Mouse (Mus musculus): ENCODE data around the gene Klf7. TPM values are rescaled to one million over a fixed set of nuclear protein-coding genes. Genes with fewer than 3 reads are reported as not detected.

The Klf7 gene
- total RNA-seq, 2 experiments from 2014 or later: 4.1 to 6.1 TPM

DNA sequence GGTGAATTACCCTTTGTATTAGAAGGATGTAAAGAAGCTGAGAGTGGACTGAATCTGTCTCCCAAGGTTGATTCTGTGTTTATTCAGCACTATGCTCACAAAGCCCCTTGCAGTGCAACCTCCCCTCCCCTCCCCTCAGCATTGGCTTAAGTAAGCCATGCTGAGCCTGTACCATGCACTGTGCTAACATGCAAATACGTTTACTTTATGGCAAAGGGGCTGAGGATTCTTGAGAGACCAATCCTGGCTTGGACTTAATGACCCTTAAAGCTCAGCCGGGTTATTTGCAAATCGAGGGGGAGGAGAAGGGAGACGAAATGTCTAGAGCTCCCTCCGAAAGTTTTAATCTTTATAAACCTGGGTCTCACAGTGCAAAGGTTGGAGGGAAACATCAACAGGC is 16.0 kb downstream of the Klf7 start:
- no peak for ATAC-seq (replicated peaks; ENCODE audit: low FRiP score, poor library complexity, severe bottlenecking)

- ATAC-seq (replicated peaks; ENCODE audit: low FRiP score, poor library complexity, severe bottlenecking): no peak
Measured at GRCm38 (mm10) chr1:64105181-64105646, 16.9 kb downstream of the Klf7 start.

DNA sequence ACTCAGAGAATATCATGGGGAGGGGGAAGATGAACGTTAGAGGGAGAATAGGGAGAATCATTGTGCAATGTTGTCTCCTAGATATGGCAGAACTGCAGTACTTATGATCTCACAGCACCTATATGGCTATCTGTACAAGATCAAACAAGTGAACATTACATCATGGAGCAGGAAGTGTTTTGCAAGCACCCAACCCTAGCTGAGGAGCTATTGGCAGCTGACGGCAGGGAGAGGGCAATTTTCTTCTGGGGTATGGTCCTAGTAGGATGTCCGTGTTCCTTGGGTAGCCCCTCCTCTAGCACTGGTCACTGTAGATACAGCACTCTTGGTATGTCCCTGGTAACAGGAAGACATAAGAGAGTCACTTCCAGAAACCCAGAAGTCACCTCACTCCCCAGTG is 17.4 kb downstream of the Klf7 start:
- ATAC-seq (replicated peaks; ENCODE audit: low FRiP score, poor library complexity, severe bottlenecking): no peak

DNA sequence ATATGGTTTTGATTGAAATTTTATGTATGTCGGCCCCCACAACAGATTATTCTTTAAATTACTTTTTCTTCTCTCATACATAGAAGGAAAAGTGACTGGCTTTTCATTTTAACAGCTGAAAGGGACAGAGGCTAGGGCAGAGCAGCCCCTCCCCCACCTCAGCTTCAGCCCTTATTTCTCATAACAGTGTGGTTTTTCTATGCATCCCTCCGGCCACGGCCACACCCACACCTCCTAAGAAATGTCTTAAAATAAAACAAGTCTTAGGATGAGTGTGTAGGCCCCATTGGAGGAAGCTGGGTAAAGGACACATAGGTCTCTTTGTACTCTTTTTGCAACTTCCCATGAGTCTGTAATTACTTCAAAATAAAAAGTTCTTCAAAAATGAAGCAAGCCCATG is 20.8 kb downstream of the Klf7 start:
- ATAC-seq (replicated peaks; ENCODE audit: low FRiP score, poor library complexity, severe bottlenecking): no peak

DNA sequence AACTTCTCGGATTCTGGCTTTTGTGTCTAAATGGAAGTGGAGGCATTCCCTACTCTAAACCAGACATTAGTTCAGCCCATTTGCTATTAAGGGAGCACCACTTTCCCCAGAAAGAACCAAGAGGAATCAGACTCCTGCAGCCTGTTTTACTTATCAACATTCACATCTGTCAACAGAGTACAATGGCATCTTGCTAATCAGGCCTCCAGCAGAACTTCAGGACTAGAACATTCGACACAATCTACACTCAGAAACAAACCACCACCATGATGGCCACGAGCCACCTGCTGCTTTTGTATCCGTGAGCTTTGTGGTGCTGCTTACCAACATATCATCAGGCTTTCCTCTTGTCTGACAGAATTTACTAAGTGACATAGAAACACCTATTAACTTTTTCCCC is 23.3 kb downstream of the Klf7 start:
- no peak for ATAC-seq (replicated peaks; ENCODE audit: low FRiP score, poor library complexity, severe bottlenecking)

- no peak for ATAC-seq (replicated peaks; ENCODE audit: low FRiP score, poor library complexity, severe bottlenecking)
Measured at GRCm38 (mm10) chr1:64097640-64098287, 24.3 kb downstream of the Klf7 start.

DNA sequence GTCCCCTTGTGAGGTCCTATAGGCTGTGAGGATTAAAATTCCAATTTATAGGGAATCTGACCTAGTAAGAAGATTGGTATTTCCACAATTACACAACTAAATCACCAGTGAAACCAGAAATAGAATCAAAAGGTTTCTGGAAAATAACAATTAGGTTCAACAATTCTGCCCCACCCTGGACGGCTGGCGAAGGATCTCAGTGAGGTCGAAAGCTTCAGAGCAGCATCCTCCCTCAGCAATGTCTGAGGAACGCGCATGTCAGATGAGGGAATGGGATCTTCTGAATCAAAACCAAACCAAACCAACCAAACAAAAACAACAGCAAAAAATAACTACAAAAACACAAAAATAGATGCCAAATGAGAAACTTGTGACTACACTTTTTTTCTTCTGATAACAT is 29.1 kb downstream of the Klf7 start:
- ATAC-seq (replicated peaks; ENCODE audit: low FRiP score, poor library complexity, severe bottlenecking): no peak

- no peak for ATAC-seq (replicated peaks; ENCODE audit: low FRiP score, poor library complexity, severe bottlenecking)
Measured at GRCm38 (mm10) chr1:64091591-64091990, 30.5 kb downstream of the Klf7 start.

GRCm38 (mm10) chr1:64090566-64090965 is 31.5 kb downstream of the Klf7 start:
- no peak for ATAC-seq (replicated peaks; ENCODE audit: low FRiP score, poor library complexity, severe bottlenecking)

GRCm38 (mm10) chr1:64089691-64090090 is 32.4 kb downstream of the Klf7 start:
- no peak for ATAC-seq (replicated peaks; ENCODE audit: low FRiP score, poor library complexity, severe bottlenecking)

DNA sequence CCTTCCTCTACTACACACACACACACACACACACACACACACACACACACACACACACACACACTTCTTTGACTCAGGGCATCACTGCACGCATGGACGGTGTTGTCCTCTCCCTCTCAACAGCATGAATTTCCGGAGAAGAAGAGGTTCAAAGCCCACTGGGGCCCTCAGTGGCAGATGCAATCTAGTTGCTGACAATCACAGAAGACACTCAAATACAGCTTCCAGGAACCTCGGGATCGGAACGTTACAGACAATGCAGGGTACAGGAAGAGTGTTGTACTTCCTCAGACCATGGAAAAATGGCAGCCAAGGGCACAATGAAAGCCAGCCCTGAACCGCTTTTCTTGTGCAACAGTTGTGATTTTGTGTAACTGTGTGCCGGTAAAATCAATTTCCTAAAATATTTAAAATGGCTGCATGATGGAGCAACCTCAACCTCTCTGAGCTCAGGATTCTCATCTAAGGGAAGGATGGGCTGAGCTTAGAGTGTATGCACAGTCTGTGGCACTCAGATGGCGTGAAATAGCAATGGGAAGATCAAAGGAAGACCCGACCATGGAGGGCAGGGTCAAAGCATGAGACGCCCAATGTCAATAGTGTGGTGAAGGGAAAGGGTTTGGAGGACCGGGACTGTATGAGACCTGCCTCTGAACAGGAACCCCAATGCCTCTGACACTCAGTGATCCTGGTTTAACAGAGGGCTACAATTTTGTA is 33.3 kb downstream of the Klf7 start:
- ATAC-seq (replicated peaks; ENCODE audit: low FRiP score, poor library complexity, severe bottlenecking): no peak

DNA sequence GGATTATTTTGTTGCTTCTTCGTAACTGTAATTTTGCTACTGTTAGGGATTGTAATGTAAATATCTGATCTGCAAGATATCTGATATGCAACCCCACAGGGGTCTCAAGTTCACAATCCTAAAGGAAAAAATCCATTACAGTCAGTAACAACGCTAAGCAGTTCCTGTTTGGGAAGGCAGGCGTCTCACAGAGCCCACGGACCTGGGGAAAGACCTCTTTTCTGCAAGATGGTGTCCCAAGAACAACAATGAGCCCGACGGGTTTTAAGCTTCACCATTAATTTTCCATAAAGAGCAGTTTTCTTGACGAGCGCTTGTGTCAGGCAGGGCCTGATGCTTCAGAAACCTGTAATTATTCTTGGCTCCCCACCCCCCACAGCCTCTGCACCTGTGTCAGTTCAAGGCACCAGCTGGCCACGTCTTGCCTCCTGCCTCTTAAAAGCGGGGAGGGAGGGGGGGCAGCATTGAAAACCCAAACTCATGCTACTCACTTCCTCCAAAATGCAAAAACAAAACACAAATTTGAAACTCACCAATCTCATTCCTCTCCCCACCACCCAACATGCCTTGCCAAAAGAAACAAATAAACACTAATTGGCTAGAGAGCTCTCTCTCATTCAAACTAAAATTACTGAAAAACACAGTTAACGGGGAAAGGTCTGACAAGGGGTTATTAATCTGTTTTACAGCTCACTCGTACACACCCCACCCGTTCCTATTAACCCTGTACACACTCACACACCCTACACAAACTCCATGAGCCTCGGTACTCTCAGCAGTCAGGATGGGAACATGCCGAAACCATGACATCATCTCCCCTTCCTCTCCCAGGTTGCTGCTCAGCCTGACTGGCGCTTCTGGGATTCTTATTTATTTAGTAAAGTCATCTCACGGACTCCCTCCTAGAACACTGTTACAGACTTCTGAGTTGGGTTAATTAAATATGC is 34.2 kb downstream of the Klf7 start:
- ATAC-seq (replicated peaks; ENCODE audit: low FRiP score, poor library complexity, severe bottlenecking): no peak

- ATAC-seq (replicated peaks; ENCODE audit: low FRiP score, poor library complexity, severe bottlenecking): no peak
Measured at GRCm38 (mm10) chr1:64085875-64086274, 36.2 kb downstream of the Klf7 start.

- ATAC-seq (replicated peaks; ENCODE audit: low FRiP score, poor library complexity, severe bottlenecking): no peak
Measured at GRCm38 (mm10) chr1:64085361-64085760, 36.7 kb downstream of the Klf7 start.

DNA sequence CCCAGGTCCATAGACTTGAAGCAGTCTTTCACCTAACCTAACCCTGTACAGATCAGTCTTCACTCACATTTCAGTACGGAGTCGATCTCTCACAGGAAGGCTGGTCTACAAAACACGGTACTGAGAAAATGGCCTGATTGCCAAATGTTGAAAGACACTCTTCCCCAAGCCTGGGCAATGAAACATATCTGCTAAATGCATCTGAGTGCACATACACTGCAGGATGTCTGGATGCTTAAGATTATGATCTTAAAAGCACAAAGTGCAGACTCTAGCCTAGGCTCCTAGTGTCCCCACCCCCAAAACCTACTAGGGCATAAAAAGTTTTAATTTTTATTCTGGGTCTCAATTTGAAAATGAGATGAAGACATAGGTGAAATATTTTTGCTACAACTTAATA is 37.4 kb downstream of the Klf7 start:
- no peak for ATAC-seq (replicated peaks; ENCODE audit: low FRiP score, poor library complexity, severe bottlenecking)

GRCm38 (mm10) chr1:64081791-64082190 is 40.3 kb downstream of the Klf7 start:
- no peak for ATAC-seq (replicated peaks; ENCODE audit: low FRiP score, poor library complexity, severe bottlenecking)

- no peak for ATAC-seq (replicated peaks; ENCODE audit: low FRiP score, poor library complexity, severe bottlenecking)
Measured at GRCm38 (mm10) chr1:64081217-64081616, 40.9 kb downstream of the Klf7 start.

DNA sequence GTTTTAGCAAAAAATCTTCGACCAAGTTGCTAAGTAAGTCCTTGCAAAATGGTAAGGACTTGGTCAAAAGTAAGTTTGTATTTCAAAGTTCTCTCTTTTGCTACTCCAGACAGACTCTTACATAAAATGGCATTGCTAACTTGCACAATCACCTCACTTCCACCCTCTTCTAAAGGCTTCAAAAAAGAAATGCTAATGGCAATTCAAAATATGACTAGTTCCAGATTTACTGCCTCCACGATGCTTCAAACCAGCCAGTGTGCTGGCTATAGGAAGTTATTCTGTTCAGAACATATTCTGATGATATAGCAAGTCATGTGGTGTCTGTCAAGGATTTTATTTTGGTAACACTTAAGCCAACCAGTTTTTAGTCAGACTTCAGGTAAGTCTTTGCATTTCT is 41.8 kb downstream of the Klf7 start:
- ATAC-seq (replicated peaks; ENCODE audit: low FRiP score, poor library complexity, severe bottlenecking): no peak

DNA sequence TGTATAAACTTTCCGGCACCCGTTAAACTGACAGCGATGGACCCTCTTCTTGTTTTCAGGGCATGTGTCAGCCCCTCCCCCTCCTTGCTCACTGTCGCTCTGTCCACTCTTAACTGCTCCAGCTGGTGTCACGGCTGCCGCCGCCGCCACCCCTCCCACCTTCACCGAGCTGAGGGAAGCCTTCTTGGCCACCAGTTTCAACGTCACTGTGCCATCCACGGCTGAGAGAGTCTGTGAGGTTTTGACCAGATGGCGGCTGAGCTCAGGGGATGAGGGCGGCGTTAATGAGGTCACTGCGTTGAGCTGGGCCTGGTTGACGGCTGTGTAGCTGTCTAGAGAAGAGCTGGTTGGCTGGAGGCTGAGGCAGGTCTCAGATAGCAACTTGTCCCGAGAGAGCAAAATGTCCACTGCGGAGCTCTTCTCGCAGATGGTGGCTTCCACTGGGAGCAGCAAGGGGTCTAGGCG is 43.3 kb downstream of the Klf7 start:
- ATAC-seq (replicated peaks; ENCODE audit: low FRiP score, poor library complexity, severe bottlenecking): no peak

GRCm38 (mm10) chr1:64078011-64078746 is 43.9 kb downstream of the Klf7 start:
- no peak for ATAC-seq (replicated peaks; ENCODE audit: low FRiP score, poor library complexity, severe bottlenecking)
